Mouse (Mus musculus) embryo, embryonic 11.5 days (tissue): ENCODE results near the gene Olfr1233.

Experiments
- DNase-seq: peaks from one replicate; pipeline ENCODE4 v3.0.0-alpha.2; 2012; ENCODE audit warnings: low read depth, low spot score

The Olfr1233 gene

GRCm38 (mm10) chr2:89342298-89342697 is at the start of gene Olfr1233:
Olfr1233 (minus strand) TSS chr2:89342398.
- DNase-seq = no peak

- no peak for DNase-seq
Observed at GRCm38 (mm10) chr2:89364765-89365164, 22.6 kb upstream of the Olfr1233 start, which contains the start of gene Olfr1234. Olfr1234 (minus strand) TSS chr2:89364865.

GRCm38 (mm10) chr2:89329575-89329974 is 12.6 kb downstream of the Olfr1233 start, which contains the start of gene Olfr1232:
Olfr1232 (minus strand) TSS chr2:89329675.
- DNase-seq = no peak

GRCm38 (mm10) chr2:89306974-89307373 is 35.2 kb downstream of the Olfr1233 start, which contains the start of gene Olfr1231:
Olfr1231 (minus strand) TSS chr2:89307074.
- DNase-seq = no peak

- DNase-seq = no peak
Observed at GRCm38 (mm10) chr2:89297168-89297567, 45.0 kb downstream of the Olfr1233 start, which contains the start of gene Olfr1230. Olfr1230 (minus strand) TSS chr2:89297268.

GRCm38 (mm10) chr2:89287914-89288313 is 54.3 kb downstream of the Olfr1233 start, which contains the start of gene Olfr1229:
Olfr1229 (minus strand) TSS chr2:89288014.
- no peak for DNase-seq
